Mouse (Mus musculus) spleen, embryonic (tissue): ENCODE measurements around the gene Lrp1.

Experiments
- CTCF ChIA-PET: fragments of 350-600 bp; sonication (Branson Sonifier 250); formaldehyde crosslinking; loops from one replicate; lab custom pipeline; 2022; lab: Charles Lee

The Lrp1 gene

DNA sequence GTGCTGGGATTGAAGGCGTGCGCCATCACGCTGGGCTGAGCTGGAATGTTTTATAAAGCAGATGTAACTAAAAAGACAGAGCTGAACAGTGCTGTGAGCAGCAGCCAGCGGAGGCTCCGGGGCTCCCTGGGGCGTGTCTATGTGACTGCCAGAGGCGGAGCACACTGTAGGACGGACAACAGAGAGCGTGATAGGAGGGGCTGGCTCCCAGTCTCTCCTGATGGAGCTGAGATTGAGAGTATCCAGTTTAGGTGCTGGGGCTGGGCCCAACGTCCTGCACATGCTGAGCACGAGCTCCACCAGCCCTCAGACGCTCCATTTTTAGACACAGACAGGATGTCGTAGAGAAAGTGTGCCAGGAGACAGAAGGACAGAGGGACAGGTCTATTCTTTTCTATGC is 56.6 kb downstream of the Lrp1 start:
- CTCF ChIA-PET = no interaction called here

DNA sequence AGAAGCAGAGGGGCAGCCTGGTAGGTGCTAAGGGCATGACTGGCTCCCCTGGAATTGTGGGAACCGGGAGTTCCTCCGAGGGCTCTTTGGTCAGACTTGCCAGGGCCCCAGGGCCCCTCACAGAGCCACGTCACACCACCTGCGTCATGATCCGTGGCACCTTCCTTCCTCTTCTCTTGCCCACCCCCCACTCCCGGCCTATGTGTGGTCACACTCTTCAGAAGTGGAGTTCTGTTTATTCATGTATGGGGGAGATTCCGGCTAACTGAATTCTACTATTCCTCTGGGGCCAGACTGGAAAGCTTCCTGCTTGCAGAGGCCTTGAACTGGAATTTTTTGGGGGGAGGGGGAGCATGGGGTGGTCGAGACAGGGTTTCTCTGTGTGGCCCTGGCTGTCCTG is 57.1 kb downstream of the Lrp1 start:
- CTCF ChIA-PET = no interaction called here

DNA sequence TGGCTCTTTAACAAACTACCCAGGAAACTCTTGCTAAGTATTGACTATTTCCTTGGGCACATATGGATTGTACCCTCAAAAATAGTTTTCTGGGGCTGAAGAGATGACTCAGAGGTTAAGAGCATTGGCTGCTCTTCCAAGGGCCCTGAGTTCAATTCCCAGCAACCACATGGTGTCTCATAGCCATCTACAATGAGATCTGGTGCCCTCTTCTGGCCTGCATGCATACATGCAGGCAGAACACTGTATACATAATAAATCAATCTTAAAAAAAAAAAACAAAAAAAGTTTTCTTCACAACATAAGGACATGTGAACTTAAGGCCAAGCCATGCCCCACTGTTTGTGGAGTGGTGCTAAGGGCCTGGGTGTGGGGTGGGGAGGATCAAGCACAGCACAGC is 59.8 kb downstream of the Lrp1 start:
- CTCF ChIA-PET = interaction anchor here (0.9 kb wide), 1 partner anchor 45 kb away, joined by 4 read pairs; no protein-coding TSS in a partner anchor

DNA sequence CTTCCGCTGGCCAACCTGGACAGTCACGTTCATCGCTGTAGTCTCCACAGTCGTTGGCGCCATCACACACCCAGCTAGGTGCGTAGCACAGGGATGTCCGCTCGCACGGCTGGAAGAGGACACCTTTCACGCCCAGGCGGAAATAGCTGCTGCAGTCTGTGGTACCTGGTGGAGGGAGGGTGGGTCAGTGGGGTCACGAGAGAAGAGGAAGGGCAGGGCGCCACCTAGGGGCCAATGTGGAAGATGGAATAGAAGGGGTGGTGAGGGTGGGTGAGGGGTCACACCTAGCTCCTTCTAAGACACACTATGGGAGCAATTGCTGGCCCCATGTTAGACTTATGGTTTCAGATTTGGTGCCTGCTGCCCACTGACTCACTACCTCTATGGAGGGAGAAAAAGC is 63.6 kb downstream of the Lrp1 start:
- CTCF ChIA-PET = interaction anchor here (0.6 kb wide), 1 partner anchor 21 kb away, joined by 6 read pairs; no protein-coding TSS in a partner anchor

DNA sequence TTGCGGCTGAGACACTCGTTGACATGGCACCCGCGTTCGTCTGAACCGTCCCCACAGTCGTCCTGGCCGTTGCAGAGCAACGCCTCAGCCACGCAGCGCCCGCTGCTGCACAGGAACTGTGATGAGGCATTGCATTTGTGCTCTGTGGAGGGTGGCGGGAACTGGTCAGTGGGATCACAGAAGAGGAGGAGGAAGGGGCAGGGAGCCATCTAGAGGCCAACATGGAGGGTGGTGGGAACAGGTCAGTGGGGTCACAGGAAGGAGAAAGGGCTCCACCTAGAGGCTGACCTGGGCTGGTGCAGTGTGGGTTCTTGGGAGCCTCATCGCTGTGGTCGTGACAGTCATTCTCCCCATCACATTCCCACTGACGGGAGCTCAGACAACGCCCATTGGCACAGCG is 65.2 kb downstream of the Lrp1 start:
- CTCF ChIA-PET = no interaction called here

DNA sequence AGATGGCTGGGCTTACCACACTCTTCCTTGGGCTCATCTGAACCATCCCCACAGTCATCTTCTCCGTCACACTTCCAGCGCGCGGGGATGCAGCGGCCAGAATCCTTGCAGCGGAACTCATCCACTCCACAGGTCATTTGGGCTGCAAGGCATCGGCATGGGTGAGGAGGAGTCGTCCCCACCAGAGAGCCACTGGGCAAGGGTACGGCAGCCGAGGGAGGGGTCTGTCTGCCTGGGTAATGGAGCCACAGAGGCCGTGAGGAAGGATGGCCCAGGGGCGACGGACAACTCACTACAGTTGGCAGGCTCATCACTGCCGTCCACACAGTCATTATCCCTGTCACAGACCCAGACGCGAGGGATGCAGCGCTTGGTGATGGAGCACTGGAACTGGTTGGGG is 71.1 kb downstream of the Lrp1 start:
- CTCF ChIA-PET = no interaction called here

DNA sequence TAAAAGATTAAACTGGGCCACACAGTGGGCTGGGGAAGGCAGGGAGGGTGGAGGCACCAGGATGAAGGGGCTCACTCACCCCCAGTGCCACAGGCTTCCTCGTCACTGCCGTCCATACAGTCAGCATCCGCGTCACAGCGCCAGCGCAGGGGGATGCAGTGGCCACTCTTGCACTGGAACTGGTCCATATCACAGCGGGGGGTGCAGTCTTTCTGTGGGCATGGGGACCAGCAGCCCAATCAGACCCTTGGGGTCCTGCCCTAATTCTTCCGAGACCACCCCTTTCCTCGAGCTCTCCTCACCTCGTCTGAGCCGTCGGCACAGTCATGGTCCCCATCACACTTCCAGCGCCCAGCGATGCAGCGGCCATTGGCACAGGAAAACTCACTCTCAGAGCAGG is 72.7 kb downstream of the Lrp1 start:
- CTCF ChIA-PET = interaction anchor here (0.5 kb wide), 1 partner anchor 611 kb away, joined by 3 read pairs; no protein-coding TSS in a partner anchor

DNA sequence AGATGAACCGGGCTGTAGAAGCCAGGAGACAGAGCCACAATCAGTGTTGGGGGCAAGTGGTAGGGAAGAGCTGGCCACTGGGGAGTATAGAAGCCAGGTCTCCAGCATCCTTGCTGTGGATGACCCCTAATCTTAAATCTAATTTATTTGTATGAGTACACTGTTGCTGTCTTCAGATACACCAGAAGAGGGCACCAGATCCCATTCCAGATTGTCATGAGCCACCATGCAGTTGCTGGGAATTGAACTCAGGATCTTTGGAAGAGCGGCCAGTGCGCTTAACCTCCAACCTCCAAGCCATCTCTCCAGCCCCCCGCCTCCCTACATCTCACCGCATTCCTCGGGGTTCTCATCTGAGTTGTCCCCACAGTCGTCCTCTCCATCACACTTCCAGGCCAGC is 74.4 kb downstream of the Lrp1 start:
- CTCF ChIA-PET = no interaction called here

DNA sequence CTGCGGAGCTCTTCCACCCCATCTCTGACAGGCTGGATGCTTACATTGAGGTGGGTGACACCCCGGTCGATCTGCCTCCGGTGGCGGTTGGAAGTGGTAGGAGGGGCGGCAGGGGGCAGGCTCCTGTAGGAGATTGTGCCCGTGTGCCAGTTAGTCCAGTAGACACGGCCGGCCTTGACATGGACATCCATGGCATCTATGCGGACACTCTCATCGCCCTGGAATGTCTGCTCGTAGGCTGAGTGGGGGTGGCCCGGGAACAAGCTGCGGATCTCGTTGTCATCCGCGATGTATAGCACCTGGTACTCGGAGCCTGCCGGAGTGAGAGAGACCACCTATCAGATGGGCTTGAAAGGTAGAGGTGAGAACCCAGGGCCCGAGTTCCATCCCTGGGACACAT is 76.6 kb downstream of the Lrp1 start:
- CTCF ChIA-PET = no interaction called here

DNA sequence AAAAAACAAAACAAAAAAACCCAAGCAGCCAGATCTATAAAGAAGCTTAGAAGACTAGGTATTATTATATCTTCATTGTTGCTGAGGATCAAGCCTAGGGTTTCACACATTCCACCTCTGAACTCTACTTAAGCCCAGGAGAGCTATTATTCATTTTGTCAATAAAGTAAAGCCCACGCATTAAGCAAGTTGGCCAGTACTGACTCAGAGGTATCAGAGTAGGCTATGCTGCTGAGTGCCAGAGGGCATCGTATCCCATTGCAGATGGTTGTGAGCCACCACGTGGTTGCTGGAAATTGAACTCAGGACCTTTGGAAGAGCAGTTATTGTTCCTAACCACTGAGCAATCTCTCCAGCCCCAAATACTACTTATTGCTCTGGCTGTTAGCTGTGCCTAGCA is 77.0 kb downstream of the Lrp1 start:
- CTCF ChIA-PET = no interaction called here

DNA sequence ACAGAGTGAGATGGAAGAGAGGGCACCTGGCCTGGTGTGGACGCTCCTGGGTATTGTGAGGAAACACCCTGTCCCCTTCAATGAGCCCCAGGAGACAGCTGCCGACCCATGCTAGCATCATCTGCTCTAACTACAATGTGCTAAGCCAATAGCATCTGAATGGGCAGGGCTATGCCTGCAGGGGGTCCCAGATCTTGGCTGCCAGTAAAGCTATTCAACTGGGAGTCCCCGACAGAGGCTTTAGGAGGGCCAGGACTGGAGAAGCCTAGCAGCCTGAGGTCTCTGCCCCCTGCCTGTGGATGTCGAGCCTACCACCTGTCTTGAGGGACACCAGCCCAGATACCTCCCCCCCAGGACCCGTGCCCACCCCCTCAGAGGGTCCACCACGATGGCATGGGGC is 78.2 kb downstream of the Lrp1 start:
- CTCF ChIA-PET = no interaction called here

DNA sequence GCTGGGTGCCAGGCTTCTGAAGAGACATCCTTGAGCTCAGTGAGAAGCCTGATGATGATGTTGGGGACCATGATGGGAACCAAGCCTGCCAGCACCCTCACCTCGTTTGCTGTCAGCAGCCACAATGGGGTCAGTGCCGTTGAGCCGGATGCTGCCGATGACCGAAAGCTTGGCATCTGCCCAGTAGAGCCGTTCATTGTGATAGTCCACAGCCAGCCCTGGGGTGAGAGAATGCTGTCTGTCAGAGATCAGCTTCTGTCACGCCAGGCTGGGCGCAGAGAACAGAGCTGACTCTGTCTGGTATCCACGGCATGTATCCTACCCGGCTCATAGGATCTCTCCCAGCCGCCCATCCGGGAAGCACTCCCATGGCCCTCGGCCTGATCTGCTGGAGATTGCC is 78.9 kb downstream of the Lrp1 start:
- CTCF ChIA-PET = no interaction called here

DNA sequence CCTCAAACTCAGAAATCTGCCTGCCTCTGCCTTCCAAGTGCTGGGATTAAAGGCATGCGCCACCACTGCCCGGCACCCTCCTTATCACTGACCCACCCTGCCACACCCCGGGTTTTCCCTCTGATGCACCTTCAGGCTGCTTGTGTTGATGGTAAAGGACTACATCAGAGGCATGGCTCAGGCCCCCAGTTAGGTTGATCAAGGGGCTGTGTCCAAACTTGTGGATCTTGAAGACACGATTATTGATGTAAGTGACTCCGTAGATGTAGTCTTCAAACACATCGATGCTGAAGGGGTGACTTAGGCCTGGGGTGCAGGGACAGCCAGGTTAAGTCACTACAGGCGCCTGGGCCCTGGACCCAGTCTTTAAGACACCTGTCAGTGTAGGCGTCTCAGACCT is 79.4 kb downstream of the Lrp1 start:
- CTCF ChIA-PET = no interaction called here

DNA sequence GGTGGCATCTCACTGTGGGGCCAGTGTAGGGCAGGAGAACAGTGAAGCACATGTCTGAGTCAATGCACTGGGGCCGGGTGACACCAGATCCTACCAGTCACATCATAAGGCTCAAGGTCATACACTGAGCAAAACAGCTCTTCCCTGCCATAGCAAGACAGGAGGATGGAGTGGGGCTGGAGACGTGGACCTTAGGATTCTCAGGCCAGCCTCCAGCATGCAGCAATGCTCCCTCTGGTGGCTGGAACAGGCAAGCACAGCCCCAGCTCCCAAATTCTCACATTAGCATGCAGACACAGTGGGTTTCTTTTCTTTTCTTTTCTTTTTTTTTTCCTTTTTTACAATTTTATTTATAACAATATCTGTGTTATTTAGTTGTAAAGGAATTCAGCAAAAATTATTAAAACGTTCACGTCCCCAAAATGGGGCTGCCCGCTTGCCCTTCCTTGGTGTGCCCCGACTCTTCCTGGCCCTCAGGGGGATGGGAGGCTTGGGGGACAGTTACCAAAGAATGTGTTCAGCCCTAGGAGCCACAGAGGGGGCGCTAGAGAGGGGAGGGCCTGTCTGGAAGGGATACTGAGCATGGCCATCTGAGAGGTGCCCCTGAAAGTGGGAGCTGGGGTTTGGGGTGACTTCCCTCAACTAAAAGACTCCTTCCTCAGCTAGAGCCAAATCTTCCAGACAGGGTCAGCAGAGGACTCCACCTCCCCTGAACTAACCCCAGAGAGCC is 82.9 kb downstream of the Lrp1 start:
- CTCF ChIA-PET = interaction anchor here (0.5 to 3.5 kb wide), 6 partner anchors 7 to 32 kb away, joined by 3 to 36 read pairs (median 4); no protein-coding TSS in a partner anchor

DNA sequence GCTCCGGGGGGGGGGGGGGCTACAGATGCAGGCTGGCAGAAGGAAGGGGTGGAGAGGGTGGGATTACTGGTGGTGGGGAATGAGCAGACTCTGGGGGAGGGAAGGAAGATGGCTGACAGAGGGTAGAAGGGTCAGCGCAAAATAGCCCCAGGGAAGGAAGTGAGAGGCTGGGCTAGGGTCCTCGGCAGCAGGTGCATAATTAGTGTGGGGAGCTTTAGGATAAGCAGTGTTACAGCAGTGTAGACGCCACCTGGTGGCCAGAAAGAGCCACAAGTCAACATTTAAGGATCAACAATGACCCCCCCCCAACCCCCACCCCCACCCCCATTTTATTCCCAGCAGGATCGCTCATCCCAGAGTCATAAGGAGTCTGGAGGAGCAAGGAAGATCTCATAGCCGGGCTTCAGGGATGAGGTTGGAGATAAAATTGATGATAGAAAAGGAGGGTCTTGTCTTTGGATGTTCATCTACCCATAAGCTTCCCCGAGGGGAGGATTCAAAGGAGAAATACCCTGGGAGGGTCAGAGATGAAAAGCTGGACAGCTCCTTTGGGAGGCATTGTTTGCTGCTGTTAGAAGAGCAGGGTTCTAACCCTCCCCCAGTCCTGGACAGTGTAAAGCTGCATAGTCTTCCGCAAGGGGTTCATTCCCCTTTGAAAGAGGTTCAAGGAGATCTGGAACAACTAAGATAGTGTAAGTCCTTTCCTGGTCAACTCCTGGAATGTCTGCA is 84.2 kb downstream of the Lrp1 start:
- CTCF ChIA-PET = interaction anchor here (0.5 to 3.5 kb wide), 6 partner anchors 10 to 31 kb away, joined by 3 to 36 read pairs (median 6); no protein-coding TSS in a partner anchor

DNA sequence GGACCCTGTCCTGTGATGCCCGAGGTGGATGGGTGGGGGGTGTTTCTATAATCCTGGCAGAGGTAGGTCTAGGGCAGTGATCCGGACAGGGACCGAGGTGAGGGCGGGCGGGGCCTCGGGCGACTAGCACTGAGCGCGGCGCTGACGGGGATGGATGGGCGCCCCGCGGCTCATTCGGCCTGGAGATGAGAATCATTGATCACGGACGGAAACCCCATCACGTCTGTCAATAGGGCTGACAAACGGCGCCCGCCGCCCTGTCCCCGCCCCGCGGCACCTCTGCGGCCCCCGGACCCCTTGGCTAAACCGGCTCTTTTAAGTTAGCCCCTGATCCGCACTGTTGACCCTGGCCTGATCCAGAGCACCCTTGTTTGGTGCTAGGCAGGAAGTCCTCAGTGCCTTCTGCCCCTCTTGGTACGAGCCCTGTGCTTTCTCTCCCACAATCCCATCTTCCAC is 86.0 kb downstream of the Lrp1 start:
- CTCF ChIA-PET = interaction anchor here (0.6 to 2.4 kb wide), 3 partner anchors 21 to 220 kb away, joined by 3 to 8 read pairs (median 3); partner anchors contain the start of gene Ndufa4l2

DNA sequence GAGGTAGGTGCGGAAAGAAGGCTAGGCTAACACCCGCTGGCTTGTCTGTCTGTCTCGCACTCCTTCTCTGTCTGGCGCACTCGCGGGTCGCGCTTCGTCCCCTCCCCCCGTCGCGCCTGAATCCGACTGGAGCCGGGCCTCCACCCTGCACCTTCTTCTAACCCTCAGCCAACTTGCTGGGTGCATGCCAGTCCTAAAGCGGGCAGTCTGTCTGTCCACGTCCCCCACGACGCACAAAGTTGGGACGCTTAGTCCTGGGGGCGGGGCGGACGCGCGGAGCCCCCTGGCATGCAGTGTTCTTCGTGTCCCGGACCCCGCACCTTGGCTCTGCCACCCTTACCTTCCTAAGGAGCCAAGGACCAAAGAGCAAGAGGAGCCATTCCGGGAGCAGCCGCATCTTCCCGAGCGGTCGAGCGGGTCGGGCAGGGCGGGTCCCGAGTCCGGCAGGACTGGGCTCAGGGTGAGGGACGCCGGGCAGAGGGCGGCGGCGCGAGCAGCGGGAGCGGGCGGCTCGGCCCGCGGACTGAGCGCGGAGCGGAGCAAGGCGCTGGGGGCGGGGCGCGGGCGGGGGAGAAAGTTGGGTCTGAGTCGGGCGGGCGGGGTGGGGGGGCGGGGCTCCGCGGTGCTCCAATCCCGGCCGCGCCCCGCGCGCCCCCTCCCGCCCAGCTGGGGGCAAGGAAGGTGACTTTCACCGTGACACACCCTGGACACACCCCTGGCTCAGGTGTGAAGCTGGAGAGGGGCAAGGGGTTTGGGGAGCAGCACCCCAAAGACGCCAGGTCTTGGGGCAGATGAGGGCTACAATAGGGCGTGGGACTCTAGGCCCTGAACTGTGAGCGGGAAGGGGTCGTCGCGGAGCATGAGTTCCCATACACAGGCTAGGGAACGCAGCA is 86.7 kb downstream of the Lrp1 start, which contains the start of gene Nxph4:
Gene Nxph4, minus strand, starts transcription at position 524 of the 893 bp plus-strand sequence.
- CTCF ChIA-PET = interaction anchor here (1.2 to 2.4 kb wide), 2 partner anchors 20 to 25 kb away, joined by 3 to 8 read pairs; partner anchors contain the start of gene Ndufa4l2

DNA sequence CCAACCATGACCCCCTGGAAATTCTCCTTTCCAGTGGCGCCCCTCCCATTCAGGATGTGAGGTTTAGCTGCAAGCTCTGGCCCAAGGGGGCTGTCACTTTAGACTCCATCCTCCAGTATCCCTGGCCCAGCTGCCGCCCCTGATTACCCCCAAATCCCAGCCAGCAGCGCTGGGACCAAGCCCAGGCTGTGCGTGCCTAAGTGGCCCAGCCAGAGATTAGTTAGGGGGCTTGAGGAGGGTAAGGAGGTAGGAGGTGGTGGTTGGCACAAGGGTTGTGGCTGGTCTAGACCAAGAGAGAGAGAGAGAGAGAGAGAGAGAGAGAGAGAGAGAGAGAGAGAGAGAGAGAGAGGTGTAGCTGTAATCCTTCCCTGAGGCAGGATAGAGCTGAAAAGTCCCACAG is 89.4 kb downstream of the Lrp1 start:
- CTCF ChIA-PET = interaction anchor here (1.1 to 1.4 kb wide), 2 partner anchors 18 to 21 kb away, joined by 3 to 7 read pairs; no protein-coding TSS in a partner anchor

DNA sequence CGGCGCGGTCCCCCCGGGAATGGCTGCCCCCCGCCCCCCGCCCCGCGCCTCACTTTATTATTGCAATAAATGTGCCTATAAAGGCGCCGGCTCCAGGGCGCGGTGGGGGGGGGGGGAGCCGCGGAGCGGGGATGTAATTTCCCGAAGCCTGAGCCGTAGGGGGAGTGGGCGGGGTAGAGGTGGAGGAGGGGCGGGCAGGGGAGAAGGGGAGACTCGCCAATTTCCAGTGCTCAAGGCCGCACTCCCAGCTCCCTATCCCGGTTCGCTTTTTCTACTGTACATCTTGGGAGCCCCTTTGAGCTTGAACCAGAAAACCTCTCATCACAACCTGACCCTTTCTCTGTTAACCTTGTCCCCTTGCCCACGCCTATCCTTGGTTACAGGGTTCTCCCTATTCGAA is 90.0 kb downstream of the Lrp1 start:
- CTCF ChIA-PET = interaction anchor here (0.6 to 1.4 kb wide), 2 partner anchors 7 to 20 kb away, joined by 3 read pairs; no protein-coding TSS in a partner anchor

DNA sequence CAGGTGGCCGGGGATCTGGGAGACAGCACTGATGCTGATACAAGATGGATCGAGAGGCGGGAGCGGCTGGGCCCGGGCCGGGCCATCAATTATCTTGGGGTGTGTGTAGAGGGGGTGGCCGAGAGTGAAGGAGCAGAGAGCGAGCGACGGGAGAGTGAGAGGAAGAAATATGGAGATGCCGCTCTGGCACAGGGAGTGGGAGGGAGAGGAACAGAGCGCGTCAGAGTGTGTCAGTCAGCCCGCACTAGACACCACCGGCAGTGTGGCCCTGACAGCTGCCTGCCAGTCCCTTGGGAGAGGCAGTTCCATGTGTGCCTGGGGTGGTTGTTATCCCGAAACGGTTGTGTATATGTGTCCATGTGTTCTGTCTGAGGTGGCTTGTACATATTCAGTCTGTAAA is 93.5 kb downstream of the Lrp1 start:
- CTCF ChIA-PET = interaction anchor here (1.0 to 1.3 kb wide), 2 partner anchors 9 to 15 kb away, joined by 3 read pairs; no protein-coding TSS in a partner anchor

DNA sequence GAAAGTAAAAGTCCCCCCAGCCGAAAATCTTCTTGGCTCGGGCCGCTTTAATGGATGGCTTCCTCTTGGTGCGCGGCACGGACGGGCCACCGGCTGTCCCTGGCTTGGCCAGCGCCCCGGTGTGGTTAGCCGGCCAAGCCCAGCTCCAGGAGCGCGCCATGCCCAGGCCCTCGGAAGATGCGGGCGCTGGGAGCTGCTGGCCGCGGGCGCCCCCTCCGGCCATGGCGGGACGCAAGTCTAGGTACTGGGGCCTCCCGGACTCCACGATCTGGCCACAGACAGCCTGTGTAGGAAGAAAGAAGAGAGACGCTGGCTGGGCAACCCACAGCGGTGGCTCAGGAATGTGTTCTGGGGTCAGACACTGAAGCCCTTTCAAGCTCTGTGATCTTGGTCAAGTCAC is 94.3 kb downstream of the Lrp1 start:
- CTCF ChIA-PET = interaction anchor here (0.9 to 1.3 kb wide), 3 partner anchors 10 to 17 kb away, joined by 3 read pairs; no protein-coding TSS in a partner anchor
